Mouse (Mus musculus) gastrocnemius, adult 8-10 months (tissue): ENCODE measurements around the gene Nbea. TPM values are rescaled to one million over a fixed set of nuclear protein-coding genes. Genes with fewer than 3 reads are reported as not detected.
"Not testable (repeated sequence)": the region's sequence is repeated elsewhere in the genome, so short reads cannot be mapped to it uniquely, and the experiment has no call there.

Experiments used
- DNase-seq, 2 experiments: peaks; one replicate each; pipeline ENCODE4 v3.0.0; 2022; ENCODE audit warnings: low spot score in 2 of 2
- total RNA-seq, 4 experiments: library from RNA; stranded (reverse); gene quantifications; 2 replicates each; pipeline ENCODE4 v1.2.4; 2022

Nbea gene
- total RNA-seq, 4 experiments from 2014 or later: 4.8 to 5.8 (median 5.2) TPM

GRCm38 (mm10) chr3:56039494-56039893, 144.0 kb downstream of the Nbea start:
- no peak for DNase-seq

GRCm38 (mm10) chr3:56034596-56034995, 148.9 kb downstream of the Nbea start:
- no peak for DNase-seq

GRCm38 (mm10) chr3:56018494-56018893, 165.0 kb downstream of the Nbea start:
- DNase-seq: no peak

GRCm38 (mm10) chr3:56011132-56011531, 172.4 kb downstream of the Nbea start:
- DNase-seq: no peak

GRCm38 (mm10) chr3:56007991-56008390, 175.5 kb downstream of the Nbea start:
- no peak for DNase-seq

- no peak for DNase-seq
Observed at GRCm38 (mm10) chr3:56000259-56000658, 183.2 kb downstream of the Nbea start.

- no peak for DNase-seq
Observed at GRCm38 (mm10) chr3:55978361-55978760, 205.1 kb downstream of the Nbea start.

- DNase-seq: not testable (repeated sequence)
Observed at GRCm38 (mm10) chr3:55976986-55977385, 206.5 kb downstream of the Nbea start.

GRCm38 (mm10) chr3:55965723-55966156, 217.8 kb downstream of the Nbea start:
- DNase-seq: no peak

- DNase-seq: no peak
Observed at GRCm38 (mm10) chr3:55963032-55963431, 220.5 kb downstream of the Nbea start.

GRCm38 (mm10) chr3:55949994-55950393, 233.5 kb downstream of the Nbea start:
- no peak for DNase-seq

- no peak for DNase-seq
Observed at GRCm38 (mm10) chr3:55949148-55949547, 234.4 kb downstream of the Nbea start.

- no peak for DNase-seq
Observed at GRCm38 (mm10) chr3:55927343-55927742, 256.2 kb downstream of the Nbea start.

- no peak for DNase-seq
Observed at GRCm38 (mm10) chr3:55909290-55909689, 274.2 kb downstream of the Nbea start.

- no peak for DNase-seq
Observed at GRCm38 (mm10) chr3:55890574-55890973, 292.9 kb downstream of the Nbea start.

- no peak for DNase-seq
Observed at GRCm38 (mm10) chr3:55889227-55889626, 294.3 kb downstream of the Nbea start.

- no peak for DNase-seq
Observed at GRCm38 (mm10) chr3:55887829-55888210, 295.7 kb downstream of the Nbea start.

- DNase-seq: no peak
Observed at GRCm38 (mm10) chr3:55887193-55887828, 296.2 kb downstream of the Nbea start.

GRCm38 (mm10) chr3:55872944-55873924, 310.3 kb downstream of the Nbea start:
- DNase-seq: no peak

GRCm38 (mm10) chr3:55852488-55852887, 331.0 kb downstream of the Nbea start:
- no peak for DNase-seq

- DNase-seq: no peak
Observed at GRCm38 (mm10) chr3:55847115-55847514, 336.4 kb downstream of the Nbea start.

- DNase-seq: no peak
Observed at GRCm38 (mm10) chr3:55837188-55837587, 346.3 kb downstream of the Nbea start.
